Mouse (Mus musculus): ENCODE data around the gene Spryd3. TPM values are rescaled to one million over a fixed set of nuclear protein-coding genes. Genes with fewer than 3 reads are reported as not detected.
"Not testable (repeated sequence)": the region's sequence is repeated elsewhere in the genome, so short reads cannot be mapped to it uniquely, and the experiment has no call there.

Spryd3 gene
- polyA plus RNA-seq, 1 experiment = not detected

DNA sequence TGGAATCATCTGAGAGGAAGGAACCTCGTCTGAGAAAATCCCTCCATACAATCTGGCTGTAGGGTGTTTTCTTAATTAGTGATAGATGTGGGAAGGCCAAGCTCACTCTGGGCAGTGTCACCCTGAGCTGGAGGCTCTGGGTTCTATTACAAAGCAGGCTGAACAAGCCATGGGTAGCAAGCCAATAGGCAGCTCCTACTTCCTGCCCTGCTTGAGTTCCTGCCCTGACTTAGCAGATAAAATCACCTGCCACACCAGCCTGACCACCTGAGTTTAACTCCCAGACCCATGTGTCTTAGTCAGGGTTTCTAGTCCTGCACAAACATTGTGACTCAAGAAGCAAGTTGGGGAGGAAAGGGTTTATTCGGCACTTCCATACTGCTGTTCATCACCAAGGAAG is 33.0 kb upstream of the Spryd3 start:
- 69% methylated on average over 2 of the region's 2 CpGs for WGBS
- Histone ChIP-seq H3K27ac (ENCODE audit: insufficient read depth, low read depth, low read length) (no peak overlapping the region), H3K4me1 (ENCODE audit: control insufficient read depth, insufficient read depth, low read length) (no peaks in the 10 kb centered on the region), H3K4me3 (ENCODE audit: insufficient read depth, low read depth, low read length) (no peak overlapping the region)
- TF ChIP-seq POLR2A (IDR thresholded peaks at IDR 0.05; ENCODE audit: insufficient read depth, low read depth, low read length) (no peak), CTCF (IDR thresholded peaks at IDR 0.05; ENCODE audit: insufficient read depth, low read depth, low read length) (no peak)

DNA sequence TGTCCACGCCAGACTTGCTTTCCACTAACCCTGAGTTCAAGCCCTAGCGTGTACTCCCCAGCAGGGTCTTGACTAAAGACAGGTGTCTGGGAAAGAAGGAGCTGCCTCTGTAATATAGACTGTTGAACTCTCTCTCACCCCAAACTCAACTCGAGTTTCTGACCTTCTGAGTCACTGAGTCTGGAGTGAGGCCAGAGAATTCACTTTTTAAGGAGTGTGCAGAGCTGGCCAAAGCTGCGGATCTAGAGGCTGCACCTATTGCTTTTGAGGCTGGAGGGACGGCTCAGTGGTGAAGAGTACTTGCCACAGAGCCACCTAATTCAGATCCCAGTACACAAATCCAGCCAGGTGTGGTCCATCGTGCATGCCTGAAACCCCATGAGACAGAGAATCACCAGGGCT is 31.6 kb upstream of the Spryd3 start:
- no peak for TF ChIP-seq CTCF (IDR thresholded peaks at IDR 0.05; ENCODE audit: insufficient read depth, low read depth, low read length)
- TF ChIP-seq POLR2A (IDR thresholded peaks at IDR 0.05; ENCODE audit: insufficient read depth, low read depth, low read length) = no peak
- WGBS = 72% methylated on average over 6 of the region's 6 CpGs

DNA sequence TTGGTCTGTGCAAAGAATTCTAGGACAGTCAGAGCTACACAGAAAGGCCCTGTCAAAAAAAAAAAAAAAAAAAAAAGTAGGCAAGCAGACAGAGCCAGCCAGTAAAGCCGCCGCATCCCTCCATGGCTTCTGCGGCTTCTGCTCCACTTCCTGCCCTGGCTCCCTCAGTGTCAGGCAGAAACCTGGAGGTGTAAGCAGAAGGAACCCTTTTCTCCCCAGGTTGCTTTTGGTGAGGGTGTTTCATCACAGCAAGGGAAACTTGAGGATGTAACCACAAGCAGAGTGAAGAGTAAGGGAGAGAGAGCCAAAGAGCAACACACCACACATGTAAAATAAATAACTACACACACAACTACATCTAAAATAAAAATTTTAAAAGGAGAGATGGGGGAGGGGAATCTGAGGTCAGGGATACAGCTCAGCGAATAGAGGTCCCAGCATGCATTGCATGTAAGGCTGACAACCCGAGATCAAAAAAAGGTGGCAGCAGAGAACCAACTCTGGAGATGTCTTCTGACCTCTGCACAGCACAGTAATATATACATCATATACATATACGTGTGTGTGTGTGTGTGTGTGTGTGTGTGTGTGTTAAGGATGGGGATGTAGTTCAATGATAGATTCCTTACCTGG is 29.6 kb upstream of the Spryd3 start:
- Histone ChIP-seq H3K27ac (ENCODE audit: insufficient read depth, low read depth, low read length) (no peak overlapping the region), H3K4me1 (ENCODE audit: control insufficient read depth, insufficient read depth, low read length) (no peaks in the 10 kb centered on the region), H3K4me3 (ENCODE audit: insufficient read depth, low read depth, low read length) (no peak overlapping the region)
- 61% methylated on average over 6 of the region's 6 CpGs for WGBS
- TF ChIP-seq CTCF (IDR thresholded peaks at IDR 0.05; ENCODE audit: insufficient read depth, low read depth, low read length) = no peak
- no peak for TF ChIP-seq POLR2A (IDR thresholded peaks at IDR 0.05; ENCODE audit: insufficient read depth, low read depth, low read length)

More for the DNA sequence above, 31.6 kb upstream of the Spryd3 start:
- no peak overlapping the region for H3K27ac ChIP-seq (ENCODE audit: insufficient read depth, low read depth, low read length)
- no peak overlapping the region for H3K4me3 ChIP-seq (ENCODE audit: insufficient read depth, low read depth, low read length)
- no peaks in the 10 kb centered on the region for H3K4me1 ChIP-seq (ENCODE audit: control insufficient read depth, insufficient read depth, low read length)

DNA sequence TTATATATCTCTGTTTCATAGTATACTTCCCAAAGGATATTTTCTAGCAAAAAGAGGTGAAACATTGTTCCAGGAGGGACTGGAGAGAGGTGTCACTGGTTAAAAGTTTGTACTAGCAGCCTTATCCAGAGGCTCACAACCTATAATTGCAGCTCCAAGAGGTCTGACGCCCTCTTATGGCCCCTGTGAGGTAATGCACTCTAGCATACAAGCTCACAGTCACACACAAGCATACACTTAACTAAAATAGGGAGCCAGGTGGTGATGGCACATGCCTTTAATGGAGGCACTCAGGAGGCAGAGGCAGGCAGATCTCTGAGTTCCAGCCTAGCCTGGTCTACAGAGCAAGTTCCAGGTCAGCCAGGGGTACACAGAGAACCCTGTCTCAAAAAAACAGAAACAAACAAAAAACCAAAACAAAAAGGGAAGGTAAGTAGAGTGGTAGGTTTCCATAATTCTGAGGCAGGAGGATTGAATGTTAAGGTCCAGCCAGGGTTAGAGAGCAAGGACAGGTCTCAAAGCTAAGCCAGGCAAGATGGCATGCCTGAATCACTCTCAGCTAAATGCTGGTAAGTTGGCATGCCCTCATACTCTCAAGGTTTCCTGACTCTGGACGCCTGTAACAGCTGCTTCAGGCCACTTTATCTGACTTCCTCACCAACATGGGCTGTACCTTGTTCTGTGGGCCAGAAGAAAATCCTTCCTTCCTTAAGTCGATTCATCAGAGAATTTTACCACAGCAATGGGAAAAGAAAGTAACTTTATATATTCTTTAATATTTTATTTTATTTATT is 28.1 kb upstream of the Spryd3 start:
- Histone ChIP-seq H3K27ac (ENCODE audit: insufficient read depth, low read depth, low read length) (no peak overlapping the region), H3K4me1 (ENCODE audit: control insufficient read depth, insufficient read depth, low read length) (no peaks in the 10 kb centered on the region), H3K4me3 (ENCODE audit: insufficient read depth, low read depth, low read length) (no peak overlapping the region)
- WGBS = 56% methylated on average over 3 of the region's 3 CpGs
- TF ChIP-seq POLR2A (IDR thresholded peaks at IDR 0.05; ENCODE audit: insufficient read depth, low read depth, low read length) (no peak), CTCF (IDR thresholded peaks at IDR 0.05; ENCODE audit: insufficient read depth, low read depth, low read length) (no peak)

DNA sequence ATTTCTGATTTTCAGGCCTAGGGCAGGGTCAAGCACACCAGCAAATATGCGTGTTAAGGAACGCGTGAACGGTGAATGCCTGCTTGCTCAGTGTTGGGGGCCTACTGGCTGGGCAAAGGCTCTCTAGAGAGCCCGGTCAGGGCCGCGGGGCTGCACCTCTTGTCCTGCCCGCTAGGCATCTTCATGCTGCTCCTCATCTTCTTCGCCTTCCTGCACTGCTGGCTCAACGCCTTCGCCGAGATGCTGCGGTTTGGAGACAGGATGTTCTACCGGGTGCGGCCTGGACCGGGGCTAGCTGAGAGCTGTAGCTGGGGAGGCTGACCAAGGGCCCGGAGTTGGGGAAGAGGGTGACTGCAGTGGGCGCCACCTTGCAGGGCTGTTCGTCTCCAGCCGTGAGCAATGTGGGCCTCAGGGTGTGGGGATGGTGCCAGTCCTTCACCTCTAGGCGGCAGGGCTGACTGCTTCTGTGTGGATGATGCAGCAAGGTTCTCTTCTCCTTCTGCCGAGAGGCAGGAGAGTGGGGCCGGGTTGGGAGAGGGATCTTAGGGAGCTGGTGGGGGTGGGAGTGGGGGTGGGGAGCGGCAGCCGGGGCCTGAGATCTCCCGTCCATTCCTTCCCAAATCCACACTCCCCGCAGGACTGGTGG is 24.5 kb upstream of the Spryd3 start:
- TF ChIP-seq POLR2A (IDR thresholded peaks at IDR 0.05; ENCODE audit: insufficient read depth, low read depth, low read length) = no peak
- no peak for TF ChIP-seq CTCF (IDR thresholded peaks at IDR 0.05; ENCODE audit: insufficient read depth, low read depth, low read length)
- Histone ChIP-seq H3K4me3 (ENCODE audit: insufficient read depth, low read depth, low read length) (no peak overlapping the region), H3K4me1 (ENCODE audit: control insufficient read depth, insufficient read depth, low read length) (0 out of 2 replicates have a peak, but pooled peaks cover 3% of the 10 kb centered on the region), H3K27ac (ENCODE audit: insufficient read depth, low read depth, low read length) (no peak overlapping the region)
- WGBS = 74% methylated on average over 27 of the region's 27 CpGs

DNA sequence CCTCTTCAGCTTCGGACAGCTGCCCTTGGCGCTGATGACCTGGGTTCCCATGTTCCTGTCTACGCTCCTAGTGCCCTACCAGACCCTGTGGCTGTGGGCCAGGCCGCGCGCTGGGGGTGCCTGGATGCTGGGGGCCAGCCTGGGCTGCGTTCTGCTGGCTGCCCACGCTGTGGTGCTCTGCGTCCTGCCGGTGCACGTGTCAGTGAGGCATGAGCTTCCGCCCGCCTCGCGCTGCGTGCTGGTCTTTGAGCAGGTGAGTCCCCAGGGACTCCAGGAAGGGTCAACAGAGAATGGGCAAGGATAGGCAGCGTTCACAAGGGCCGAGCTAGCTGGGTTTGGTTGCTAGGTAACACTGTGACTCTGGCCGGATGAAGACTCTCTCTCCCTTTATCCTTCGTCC is 20.8 kb upstream of the Spryd3 start:
- Histone ChIP-seq H3K4me3 (ENCODE audit: insufficient read depth, low read depth, low read length) (no peak overlapping the region), H3K27ac (ENCODE audit: insufficient read depth, low read depth, low read length) (no peak overlapping the region), H3K4me1 (ENCODE audit: control insufficient read depth, insufficient read depth, low read length) (0 out of 2 replicates have a peak, but pooled peaks cover 3% of the 10 kb centered on the region)
- WGBS = 44% methylated on average over 20 of the region's 20 CpGs
- TF ChIP-seq CTCF (IDR thresholded peaks at IDR 0.05; ENCODE audit: insufficient read depth, low read depth, low read length) (no peak), POLR2A (IDR thresholded peaks at IDR 0.05; ENCODE audit: insufficient read depth, low read depth, low read length) (no peak)

DNA sequence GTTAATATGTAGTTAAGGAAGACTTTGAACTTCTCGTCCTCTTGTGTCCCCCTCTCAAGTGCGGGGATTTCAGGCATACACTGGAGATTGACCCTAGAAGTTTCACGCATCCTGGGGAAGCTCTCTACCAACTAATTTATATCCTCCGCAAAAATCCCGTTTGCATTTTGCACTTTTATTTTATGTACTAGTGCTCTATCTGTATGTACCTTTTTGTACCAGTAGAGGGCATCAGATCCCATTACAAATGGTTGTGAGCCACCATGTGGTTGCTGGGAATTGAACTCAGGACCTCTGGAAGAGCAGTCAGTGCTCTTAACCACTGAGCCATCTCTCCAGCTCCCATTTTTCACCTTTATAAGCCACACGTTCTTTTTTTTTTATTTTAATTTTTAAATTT is 19.0 kb upstream of the Spryd3 start:
- 97% methylated on average over 6 of the region's 6 CpGs for WGBS
- H3K4me3 ChIP-seq (ENCODE audit: insufficient read depth, low read depth, low read length); H3K4me1 ChIP-seq (ENCODE audit: control insufficient read depth, insufficient read depth, low read length); H3K27ac ChIP-seq (ENCODE audit: insufficient read depth, low read depth, low read length): not testable (repeated sequence)

DNA sequence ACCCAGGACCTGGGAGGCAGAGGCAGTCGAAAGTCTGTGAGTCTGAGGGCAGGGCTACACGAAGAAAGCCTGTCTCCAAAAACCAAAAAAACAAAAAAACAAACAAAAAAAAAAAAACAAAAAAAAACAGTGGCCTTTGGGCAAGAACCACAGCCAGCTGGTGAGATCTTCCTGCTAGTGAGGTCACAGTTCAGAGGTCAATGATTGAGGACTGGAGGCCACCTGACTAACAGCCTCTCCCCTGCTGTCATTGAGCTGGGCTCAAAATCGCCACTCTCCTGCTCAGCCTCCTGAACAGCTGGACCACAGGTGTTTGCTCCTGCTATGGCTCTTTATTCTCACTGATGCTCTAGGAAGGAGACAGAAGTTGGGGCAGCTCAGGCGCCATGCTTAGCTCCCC is 16.6 kb upstream of the Spryd3 start:
- WGBS = 59% methylated on average over 4 of the region's 4 CpGs
- no peak for TF ChIP-seq POLR2A (IDR thresholded peaks at IDR 0.05; ENCODE audit: insufficient read depth, low read depth, low read length)
- no peak for TF ChIP-seq CTCF (IDR thresholded peaks at IDR 0.05; ENCODE audit: insufficient read depth, low read depth, low read length)
- H3K27ac ChIP-seq (ENCODE audit: insufficient read depth, low read depth, low read length) = no peak overlapping the region
- 0 out of 2 replicates have a peak, but pooled peaks cover 3% of the 10 kb centered on the region for H3K4me1 ChIP-seq (ENCODE audit: control insufficient read depth, insufficient read depth, low read length)
- no peak overlapping the region for H3K4me3 ChIP-seq (ENCODE audit: insufficient read depth, low read depth, low read length)

Measured in olfactory bulb, adult 2 months (tissue).